Mouse (Mus musculus): ENCODE results near the gene Il12a. TPM values are rescaled to one million over a fixed set of nuclear protein-coding genes. Genes with fewer than 3 reads are reported as not detected.

Gene Il12a
- polyA plus RNA-seq, 1 experiment: not detected

- Histone ChIP-seq H3K27ac (ENCODE audit: insufficient read depth, low read depth, low read length) (peak overlapping the region; percentile 52; the same call in 1 of the 2 replicates), H3K4me3 (ENCODE audit: insufficient read depth, low read depth, low read length) (peak overlapping the region; percentile 21), H3K4me1 (ENCODE audit: control insufficient read depth, insufficient read depth, low read length) (peaks cover 3% of the 10 kb centered on the region)
- TF ChIP-seq CTCF (IDR thresholded peaks at IDR 0.05; ENCODE audit: insufficient read depth, low read depth, low read length) (no peak), POLR2A (IDR thresholded peaks at IDR 0.05; ENCODE audit: insufficient read depth, low read depth, low read length) (no peak)
- 18% methylated on average over 17 of the region's 17 CpGs for WGBS
Measured at GRCm38 (mm10) chr3:68676831-68677303, 13.6 kb upstream of the Il12a start.

- Histone ChIP-seq H3K27ac (ENCODE audit: insufficient read depth, low read depth, low read length) (no peak overlapping the region), H3K4me3 (ENCODE audit: insufficient read depth, low read depth, low read length) (no peak overlapping the region), H3K4me1 (ENCODE audit: control insufficient read depth, insufficient read depth, low read length) (peaks cover 3% of the 10 kb centered on the region)
- WGBS: 90% methylated on average over 9 of the region's 9 CpGs
- no peak for TF ChIP-seq POLR2A (IDR thresholded peaks at IDR 0.05; ENCODE audit: insufficient read depth, low read depth, low read length)
- TF ChIP-seq CTCF (IDR thresholded peaks at IDR 0.05; ENCODE audit: insufficient read depth, low read depth, low read length): no peak
Measured at GRCm38 (mm10) chr3:68678805-68679585, 11.4 kb upstream of the Il12a start.

- Histone ChIP-seq H3K4me3 (ENCODE audit: insufficient read depth, low read depth, low read length) (no peak overlapping the region), H3K4me1 (ENCODE audit: control insufficient read depth, insufficient read depth, low read length) (peaks cover 2% of the 10 kb centered on the region; the same call in 1 of the 2 replicates), H3K27ac (ENCODE audit: insufficient read depth, low read depth, low read length) (no peak overlapping the region)
- WGBS: 67% methylated on average over 2 of the region's 2 CpGs
- TF ChIP-seq POLR2A (IDR thresholded peaks at IDR 0.05; ENCODE audit: insufficient read depth, low read depth, low read length) (no peak), CTCF (IDR thresholded peaks at IDR 0.05; ENCODE audit: insufficient read depth, low read depth, low read length) (no peak)
Measured at GRCm38 (mm10) chr3:68683579-68683978, 6.9 kb upstream of the Il12a start.

- H3K27ac ChIP-seq (ENCODE audit: insufficient read depth, low read depth, low read length): no peak overlapping the region
- peaks cover 2% of the 10 kb centered on the region; the same call in 1 of the 2 replicates for H3K4me1 ChIP-seq (ENCODE audit: control insufficient read depth, insufficient read depth, low read length)
- 86% methylated on average over 1 of the region's 1 CpGs for WGBS
- no peak overlapping the region for H3K4me3 ChIP-seq (ENCODE audit: insufficient read depth, low read depth, low read length)
- TF ChIP-seq CTCF (IDR thresholded peaks at IDR 0.05; ENCODE audit: insufficient read depth, low read depth, low read length) (no peak), POLR2A (IDR thresholded peaks at IDR 0.05; ENCODE audit: insufficient read depth, low read depth, low read length) (no peak)
Measured at GRCm38 (mm10) chr3:68684207-68684606, 6.2 kb upstream of the Il12a start.

- Histone ChIP-seq H3K4me1 (ENCODE audit: control insufficient read depth, insufficient read depth, low read length) (peaks cover 8% of the 10 kb centered on the region), H3K4me3 (ENCODE audit: insufficient read depth, low read depth, low read length) (no peak overlapping the region), H3K27ac (ENCODE audit: insufficient read depth, low read depth, low read length) (no peak overlapping the region)
- WGBS: 28% methylated on average over 8 of the region's 8 CpGs
- TF ChIP-seq POLR2A (IDR thresholded peaks at IDR 0.05; ENCODE audit: insufficient read depth, low read depth, low read length) (no peak), CTCF (IDR thresholded peaks at IDR 0.05; ENCODE audit: insufficient read depth, low read depth, low read length) (no peak)
Measured at GRCm38 (mm10) chr3:68686852-68687560, 3.4 kb upstream of the Il12a start.

- Histone ChIP-seq H3K4me1 (ENCODE audit: control insufficient read depth, insufficient read depth, low read length) (peaks cover 22% of the 10 kb centered on the region), H3K27ac (ENCODE audit: insufficient read depth, low read depth, low read length) (no peak overlapping the region), H3K4me3 (ENCODE audit: insufficient read depth, low read depth, low read length) (no peak overlapping the region)
- no peak for TF ChIP-seq POLR2A (IDR thresholded peaks at IDR 0.05; ENCODE audit: insufficient read depth, low read depth, low read length)
- TF ChIP-seq CTCF (IDR thresholded peaks at IDR 0.05; ENCODE audit: insufficient read depth, low read depth, low read length): no peak
- 91% methylated on average over 7 of the region's 7 CpGs for WGBS
Measured at GRCm38 (mm10) chr3:68689346-68689745, 1.1 kb upstream of the Il12a start.

- Histone ChIP-seq H3K4me3 (ENCODE audit: insufficient read depth, low read depth, low read length) (no peak overlapping the region), H3K4me1 (ENCODE audit: control insufficient read depth, insufficient read depth, low read length) (peaks cover 24% of the 10 kb centered on the region), H3K27ac (ENCODE audit: insufficient read depth, low read depth, low read length) (no peak overlapping the region)
- no peak for TF ChIP-seq CTCF (IDR thresholded peaks at IDR 0.05; ENCODE audit: insufficient read depth, low read depth, low read length)
- no peak for TF ChIP-seq POLR2A (IDR thresholded peaks at IDR 0.05; ENCODE audit: insufficient read depth, low read depth, low read length)
- WGBS: 91% methylated on average over 28 of the region's 28 CpGs
Measured at GRCm38 (mm10) chr3:68691100-68691778, 795 bp downstream of the Il12a start.

GRCm38 (mm10) chr3:68691938-68692599 lies 1.6 kb downstream of the Il12a start:
- Histone ChIP-seq H3K4me1 (ENCODE audit: control insufficient read depth, insufficient read depth, low read length) (peaks cover 24% of the 10 kb centered on the region), H3K4me3 (ENCODE audit: insufficient read depth, low read depth, low read length) (no peak overlapping the region), H3K27ac (ENCODE audit: insufficient read depth, low read depth, low read length) (no peak overlapping the region)
- TF ChIP-seq POLR2A (IDR thresholded peaks at IDR 0.05; ENCODE audit: insufficient read depth, low read depth, low read length): no peak
- 74% methylated on average over 7 of the region's 7 CpGs for WGBS
